Mouse (Mus musculus): Measurements from ENCODE around the gene Corin. TPM values are rescaled to one million over a fixed set of nuclear protein-coding genes. Genes with fewer than 3 reads are reported as not detected.

The Corin gene
- not detected in 2 replicates for polyA plus RNA-seq (2012; ENCODE audit: insufficient read depth, insufficient read length, missing spikeins)

DNA sequence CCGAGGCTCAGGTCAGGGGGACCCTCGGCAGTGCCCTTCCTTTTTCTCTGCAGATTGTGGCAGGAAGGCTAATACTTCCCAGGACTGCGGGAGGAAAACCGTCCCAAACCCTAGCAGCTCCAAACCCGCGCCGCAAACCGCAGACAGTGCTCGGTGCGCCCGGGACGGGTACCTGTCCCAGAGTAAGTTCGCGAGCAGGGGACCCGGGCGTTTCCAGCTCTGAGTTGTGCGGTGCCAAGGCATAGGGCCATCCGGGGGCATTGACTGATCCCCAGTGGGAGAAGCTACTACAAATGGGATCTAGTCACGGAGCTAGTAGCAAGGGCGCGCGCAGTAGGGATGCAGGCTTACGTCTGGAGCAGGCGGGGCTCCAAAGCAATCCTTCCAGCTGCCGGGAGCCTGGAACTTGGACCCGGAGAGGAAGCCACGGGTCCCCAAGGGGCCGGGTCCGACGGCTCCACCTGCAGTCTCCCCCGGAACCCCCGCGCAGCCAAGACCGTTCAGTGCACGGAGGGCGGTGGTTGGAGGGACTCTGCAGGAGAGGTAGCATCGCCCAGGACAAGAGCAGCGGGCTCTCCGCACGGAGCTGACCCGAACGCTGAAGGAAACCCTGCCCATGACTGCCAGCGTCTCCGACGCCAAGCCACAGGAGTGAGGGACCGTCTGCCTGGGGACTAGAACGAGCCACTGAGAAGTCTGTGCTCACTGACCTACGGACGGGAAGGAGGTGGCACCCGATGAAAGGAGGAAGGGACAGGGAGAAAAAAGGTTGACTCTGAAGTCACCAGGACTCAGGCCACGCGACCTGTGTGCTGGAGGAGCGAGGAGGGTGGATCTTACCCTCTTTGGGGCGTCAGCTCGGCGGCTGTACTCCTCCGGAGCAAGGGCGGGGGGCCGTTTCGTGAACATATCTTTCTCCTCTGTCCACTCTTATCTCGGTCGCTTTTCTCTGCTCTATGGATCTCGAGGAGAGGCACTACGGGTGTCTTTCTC is at the start of gene Corin:
TSS of gene Corin (minus strand) at position 943 of the 993 bp plus-strand sequence.
- H3K4me1 ChIP-seq (ENCODE audit: control insufficient read depth, insufficient read depth, low read length): peaks cover 2% of the 10 kb centered on the region; the same call in 1 of the 2 replicates
- no peak for TF ChIP-seq POLR2A (IDR thresholded peaks at IDR 0.05; ENCODE audit: borderline replicate concordance, low read depth, low read length)
- no peak for TF ChIP-seq CTCF (IDR thresholded peaks at IDR 0.05; ENCODE audit: low read depth, low read length)
- peak within 1 kb of the TSS; percentile 49 for H3K4me3 ChIP-seq (ENCODE audit: insufficient read depth, low read length)
- no peak within 1 kb of the TSS for H3K27ac ChIP-seq (ENCODE audit: insufficient read depth, low read depth, low read length)

GRCm38 (mm10) chr5:72551209-72551608 is 46.9 kb upstream of the Corin start:
- peaks cover 28% of the 10 kb centered on the region for H3K4me1 ChIP-seq (ENCODE audit: control insufficient read depth, insufficient read depth, low read length)
- TF ChIP-seq CTCF (IDR thresholded peaks at IDR 0.05; ENCODE audit: low read depth, low read length): no peak
- TF ChIP-seq POLR2A (IDR thresholded peaks at IDR 0.05; ENCODE audit: borderline replicate concordance, low read depth, low read length): no peak
- H3K4me3 ChIP-seq (ENCODE audit: insufficient read depth, low read length): no peak overlapping the region
- peak overlapping the region; percentile 92 for H3K27ac ChIP-seq (ENCODE audit: insufficient read depth, low read depth, low read length)

DNA sequence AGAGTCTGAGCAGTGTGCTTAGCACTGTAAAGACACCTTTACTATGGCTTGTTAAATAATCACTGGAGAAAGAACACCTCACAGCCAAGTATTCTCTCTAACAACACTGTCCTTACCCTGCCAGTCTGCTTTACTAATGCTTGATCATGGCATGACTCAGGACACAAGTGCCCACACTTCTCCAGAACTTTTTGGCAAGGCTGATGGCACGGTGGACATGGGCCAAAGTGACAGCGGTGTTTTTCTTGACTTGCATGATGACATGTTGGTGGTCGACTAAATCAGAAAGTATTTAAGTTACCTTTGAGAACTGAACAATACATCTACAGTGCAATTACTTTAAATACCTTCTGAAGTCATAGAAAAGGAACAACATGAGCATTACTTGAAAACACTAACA is 24.6 kb upstream of the Corin start:
- Histone ChIP-seq H3K4me1 (ENCODE audit: control insufficient read depth, insufficient read depth, low read length) (no peaks in the 10 kb centered on the region), H3K4me3 (ENCODE audit: insufficient read depth, low read length) (no peak overlapping the region), H3K27ac (ENCODE audit: insufficient read depth, low read depth, low read length) (no peak overlapping the region)
- TF ChIP-seq CTCF (IDR thresholded peaks at IDR 0.05; ENCODE audit: low read depth, low read length): no peak
- TF ChIP-seq POLR2A (IDR thresholded peaks at IDR 0.05; ENCODE audit: borderline replicate concordance, low read depth, low read length): no peak

- H3K27ac ChIP-seq (ENCODE audit: insufficient read depth, low read depth, low read length): no peak overlapping the region
- H3K4me3 ChIP-seq (ENCODE audit: insufficient read depth, low read length): no peak overlapping the region
- no peak for TF ChIP-seq CTCF (IDR thresholded peaks at IDR 0.05; ENCODE audit: low read depth, low read length)
- no peak for TF ChIP-seq POLR2A (IDR thresholded peaks at IDR 0.05; ENCODE audit: borderline replicate concordance, low read depth, low read length)
- H3K4me1 ChIP-seq (ENCODE audit: control insufficient read depth, insufficient read depth, low read length): no peaks in the 10 kb centered on the region
Observed at GRCm38 (mm10) chr5:72513808-72514207, 9.5 kb upstream of the Corin start.

DNA sequence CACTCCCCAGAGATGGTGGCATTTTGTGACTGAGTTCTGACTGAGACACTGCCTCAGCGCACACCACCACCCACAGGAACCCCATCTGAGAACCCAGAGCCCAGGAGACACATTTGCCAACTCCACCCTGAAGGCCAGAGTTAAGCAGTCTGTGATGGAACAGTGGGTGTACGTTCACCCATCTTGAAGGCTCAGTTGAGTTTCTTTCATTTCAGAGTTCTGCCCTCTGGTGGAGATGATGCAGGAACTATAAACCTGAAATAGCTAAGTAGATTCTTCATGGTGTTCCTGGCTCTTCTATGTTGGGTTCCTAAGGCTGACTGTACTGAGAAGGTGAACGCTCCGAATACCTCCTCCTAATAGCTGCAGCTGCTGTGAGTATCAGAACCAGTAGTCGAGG is 1.5 kb upstream of the Corin start:
- H3K4me1 ChIP-seq (ENCODE audit: control insufficient read depth, insufficient read depth, low read length): peaks cover under 1% of the 10 kb centered on the region; the same call in 1 of the 2 replicates
- no peak overlapping the region for H3K4me3 ChIP-seq (ENCODE audit: insufficient read depth, low read length)
- H3K27ac ChIP-seq (ENCODE audit: insufficient read depth, low read depth, low read length): no peak overlapping the region
- TF ChIP-seq POLR2A (IDR thresholded peaks at IDR 0.05; ENCODE audit: borderline replicate concordance, low read depth, low read length) (no peak), CTCF (IDR thresholded peaks at IDR 0.05; ENCODE audit: low read depth, low read length) (no peak)

- no peak overlapping the region for H3K4me3 ChIP-seq (ENCODE audit: insufficient read depth, low read length)
- TF ChIP-seq CTCF (IDR thresholded peaks at IDR 0.05; ENCODE audit: low read depth, low read length): no peak
- TF ChIP-seq POLR2A (IDR thresholded peaks at IDR 0.05; ENCODE audit: borderline replicate concordance, low read depth, low read length): no peak
- peaks cover 2% of the 10 kb centered on the region; the same call in 1 of the 2 replicates for H3K4me1 ChIP-seq (ENCODE audit: control insufficient read depth, insufficient read depth, low read length)
- H3K27ac ChIP-seq (ENCODE audit: insufficient read depth, low read depth, low read length): no peak overlapping the region
Observed at GRCm38 (mm10) chr5:72502778-72503177, 1.5 kb downstream of the Corin start.

DNA sequence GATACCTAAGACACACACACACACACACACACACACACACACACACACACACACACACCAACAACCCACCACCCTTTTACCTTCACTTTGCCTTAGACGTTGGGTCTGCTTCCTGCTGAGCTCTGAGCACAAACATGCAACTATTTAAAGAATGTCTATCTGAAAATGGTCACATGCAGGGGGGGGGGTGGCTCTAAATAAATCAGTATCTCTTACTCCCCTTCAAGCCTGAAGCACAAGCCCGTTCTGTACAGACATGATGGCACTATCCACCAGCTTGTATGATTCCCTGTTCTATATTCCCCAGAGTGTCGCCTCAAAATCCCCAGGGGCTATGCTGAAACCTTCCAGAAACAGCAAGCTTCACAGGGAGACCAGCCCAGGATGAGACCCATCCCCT is 2.5 kb downstream of the Corin start:
- no peak overlapping the region for H3K4me3 ChIP-seq (ENCODE audit: insufficient read depth, low read length)

GRCm38 (mm10) chr5:72498271-72498670 is 6.0 kb downstream of the Corin start:
- no peak for TF ChIP-seq POLR2A (IDR thresholded peaks at IDR 0.05; ENCODE audit: borderline replicate concordance, low read depth, low read length)
- TF ChIP-seq CTCF (IDR thresholded peaks at IDR 0.05; ENCODE audit: low read depth, low read length): no peak
- peaks cover 10% of the 10 kb centered on the region for H3K4me1 ChIP-seq (ENCODE audit: control insufficient read depth, insufficient read depth, low read length)
- H3K27ac ChIP-seq (ENCODE audit: insufficient read depth, low read depth, low read length): no peak overlapping the region
- no peak overlapping the region for H3K4me3 ChIP-seq (ENCODE audit: insufficient read depth, low read length)

More for the DNA sequence above, 2.5 kb downstream of the Corin start:
- H3K27ac ChIP-seq (ENCODE audit: insufficient read depth, low read depth, low read length): no peak overlapping the region
- peaks cover 4% of the 10 kb centered on the region for H3K4me1 ChIP-seq (ENCODE audit: control insufficient read depth, insufficient read depth, low read length)
- TF ChIP-seq CTCF (IDR thresholded peaks at IDR 0.05; ENCODE audit: low read depth, low read length) (no peak), POLR2A (IDR thresholded peaks at IDR 0.05; ENCODE audit: borderline replicate concordance, low read depth, low read length) (no peak)

DNA sequence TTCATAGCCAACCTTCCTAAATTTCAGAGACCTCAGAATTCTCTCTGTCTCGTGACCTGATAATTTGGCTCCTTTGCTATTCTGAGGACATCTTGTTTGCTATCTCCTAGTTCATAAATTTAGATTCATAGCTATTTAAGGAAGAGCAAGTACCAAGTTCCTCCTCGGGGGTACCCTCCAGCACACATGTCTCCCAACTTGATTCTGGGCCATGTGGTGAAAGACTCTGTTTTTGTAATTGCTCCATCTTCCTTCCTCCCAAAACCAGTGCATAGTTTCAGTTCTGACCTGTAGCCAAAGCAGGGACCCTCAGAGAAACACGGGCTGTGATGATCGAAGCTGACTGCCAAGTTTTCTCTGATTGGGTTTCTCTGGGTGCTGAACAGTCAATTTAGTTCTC is 7.5 kb downstream of the Corin start:
- peaks cover 10% of the 10 kb centered on the region for H3K4me1 ChIP-seq (ENCODE audit: control insufficient read depth, insufficient read depth, low read length)
- no peak overlapping the region for H3K4me3 ChIP-seq (ENCODE audit: insufficient read depth, low read length)
- TF ChIP-seq CTCF (IDR thresholded peaks at IDR 0.05; ENCODE audit: low read depth, low read length): no peak
- no peak for TF ChIP-seq POLR2A (IDR thresholded peaks at IDR 0.05; ENCODE audit: borderline replicate concordance, low read depth, low read length)
- no peak overlapping the region for H3K27ac ChIP-seq (ENCODE audit: insufficient read depth, low read depth, low read length)

DNA sequence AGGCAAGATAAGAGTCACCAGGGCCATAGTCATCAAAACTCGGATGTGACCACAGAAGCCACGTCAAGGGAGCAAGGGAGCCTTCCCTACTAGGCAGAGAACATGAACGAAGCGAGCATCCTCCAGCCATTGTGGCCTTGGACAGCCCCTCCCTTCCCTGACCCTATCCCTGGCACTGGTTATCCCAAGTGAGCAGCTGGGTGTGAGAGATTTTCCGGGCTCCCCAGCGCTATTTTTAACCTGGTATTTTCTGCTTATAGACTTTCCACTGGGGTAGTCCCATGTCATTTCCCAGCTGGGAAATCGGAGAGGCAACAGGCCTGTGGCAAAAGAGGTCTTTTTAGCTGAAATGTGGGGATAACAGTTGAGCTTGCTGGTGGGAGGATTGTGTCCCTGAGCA is 10.4 kb downstream of the Corin start:
- H3K27ac ChIP-seq (ENCODE audit: insufficient read depth, low read depth, low read length): no peak overlapping the region
- TF ChIP-seq POLR2A (IDR thresholded peaks at IDR 0.05; ENCODE audit: borderline replicate concordance, low read depth, low read length): no peak
- no peak for TF ChIP-seq CTCF (IDR thresholded peaks at IDR 0.05; ENCODE audit: low read depth, low read length)

More for the DNA sequence above, 10.4 kb downstream of the Corin start:
- Histone ChIP-seq H3K4me1 (ENCODE audit: control insufficient read depth, insufficient read depth, low read length) (peaks cover 8% of the 10 kb centered on the region), H3K4me3 (ENCODE audit: insufficient read depth, low read length) (no peak overlapping the region)

All from bone marrow macrophage, adult 2 months (primary cell).